Mouse (Mus musculus) MEL (cell line): ENCODE data around the gene Zcchc14. TPM values are rescaled to one million over a fixed set of nuclear protein-coding genes. Genes with fewer than 3 reads are reported as not detected.

Experiments
- DNase-seq: peaks from one replicate; pipeline ENCODE4 v3.0.0; 2011; ENCODE audit warnings: low read depth, low spot score
- H3K27ac ChIP-seq: 2 replicates; pipeline ENCODE4 v1.5.1; 2012; ENCODE audit warnings: low read depth, mild to moderate bottlenecking, control low read depth, low read length, moderate library complexity; ENCODE audit not compliant: control insufficient read depth
- H3K27me3 ChIP-seq, 2 experiments: fragments of 150-350 bp in 1 of 2; sonication (generic) in 1 of 2; 2 replicates each; pipeline ENCODE4 v1.6.1; 2012; ENCODE audit warnings: low read length in 2 of 2, mild to moderate bottlenecking in 2 of 2, improper control_type of control experiment in 1 of 2, moderate library complexity in 1 of 2; ENCODE audit not compliant: insufficient read depth in 2 of 2, control insufficient read depth in 1 of 2
- H3K36me3 ChIP-seq, 2 experiments: 2 replicates each; pipeline ENCODE4 v1.6.1; 2012 to 2014; ENCODE audit warnings: low read length in 2 of 2, improper control_type of control experiment in 1 of 2, inconsistent platforms in 1 of 2, mild to moderate bottlenecking in 1 of 2; ENCODE audit not compliant: insufficient read depth in 2 of 2, control insufficient read depth in 1 of 2
- H3K4me1 ChIP-seq, 2 experiments: fragments of 150-350 bp in 1 of 2; sonication (generic) in 1 of 2; 2 replicates each; pipeline ENCODE4 v1.6.1; 2012; ENCODE audit warnings: low read length in 2 of 2, improper control_type of control experiment in 1 of 2, mild to moderate bottlenecking in 1 of 2; ENCODE audit not compliant: insufficient read depth in 2 of 2, control insufficient read depth in 1 of 2
- H3K4me3 ChIP-seq, 2 experiments: fragments of 150-350 bp in 1 of 2; sonication (generic) in 1 of 2; 2 replicates each; pipeline ENCODE4 v1.5.1; 2012; ENCODE audit warnings: low read depth in 2 of 2, low read length in 2 of 2, mild to moderate bottlenecking in 2 of 2, moderate library complexity in 2 of 2, control low read depth in 1 of 2, improper control_type of control experiment in 1 of 2; ENCODE audit not compliant: control insufficient read depth in 1 of 2, insufficient read depth in 1 of 2
- H3K79me2 ChIP-seq: 2 replicates; pipeline ENCODE4 v1.6.1; 2012; ENCODE audit warnings: mild to moderate bottlenecking, low read length, moderate library complexity; ENCODE audit not compliant: control insufficient read depth, poor library complexity, insufficient read depth
- H3K9ac ChIP-seq: 2 replicates; pipeline ENCODE4 v1.6.1; 2012; ENCODE audit warnings: low read depth, mild to moderate bottlenecking, control low read depth, low read length, moderate library complexity; ENCODE audit not compliant: control insufficient read depth, poor library complexity, severe bottlenecking
- H3K9me3 ChIP-seq: fragments of 150-350 bp; sonication (generic); replicated peaks from 2 replicates; pipeline ENCODE4 v1.6.1; 2012; ENCODE audit warnings: mild to moderate bottlenecking, low read length, improper control_type of control experiment, moderate library complexity; ENCODE audit not compliant: insufficient read depth
- BHLHE40 ChIP-seq: IDR thresholded peaks from 2 replicates; pipeline ENCODE4 v1.6.1; 2012; ENCODE audit warnings: low read depth, mild to moderate bottlenecking, inconsistent platforms, low read length, improper control_type of control experiment, borderline replicate concordance
- CHD1 ChIP-seq: IDR thresholded peaks from 2 replicates; pipeline ENCODE4 v1.6.1; 2012; ENCODE audit warnings: low read depth, mild to moderate bottlenecking, inconsistent platforms, low read length, improper control_type of control experiment
- E2F4 ChIP-seq: IDR thresholded peaks from 2 replicates; pipeline ENCODE4 v1.6.1; 2011; ENCODE audit warnings: low read depth, low read length, improper control_type of control experiment, borderline replicate concordance
- ELF1 ChIP-seq: IDR thresholded peaks from 2 replicates; pipeline ENCODE4 v1.6.1; 2014; ENCODE audit warnings: low read depth, mild to moderate bottlenecking, inconsistent platforms, low read length, improper control_type of control experiment, moderate library complexity
- EP300 ChIP-seq, 2 experiments: IDR thresholded peaks; 2 replicates each; pipeline ENCODE4 v1.6.1; 2011; ENCODE audit warnings: improper control_type of control experiment in 2 of 2, low read length in 2 of 2, low read depth in 1 of 2, mild to moderate bottlenecking in 1 of 2
- ETS1 ChIP-seq: IDR thresholded peaks from 2 replicates; pipeline ENCODE4 v1.6.1; 2012; ENCODE audit warnings: low read depth, mild to moderate bottlenecking, inconsistent platforms, low read length, improper control_type of control experiment, moderate library complexity
- GABPA ChIP-seq: IDR thresholded peaks from 2 replicates; pipeline ENCODE4 v1.6.1; 2012; ENCODE audit warnings: low read depth, mild to moderate bottlenecking, inconsistent platforms, low read length, improper control_type of control experiment, moderate library complexity
- GATA1 ChIP-seq: IDR thresholded peaks from 2 replicates; pipeline ENCODE4 v1.6.1; 2011; ENCODE audit warnings: low read depth, low read length, improper control_type of control experiment
- HCFC1 ChIP-seq: IDR thresholded peaks from 2 replicates; pipeline ENCODE4 v1.6.1; 2012; ENCODE audit warnings: low read depth, mild to moderate bottlenecking, inconsistent platforms, low read length, improper control_type of control experiment, moderate library complexity
- MAFK ChIP-seq: IDR thresholded peaks from 2 replicates; pipeline ENCODE4 v1.6.1; 2011; ENCODE audit warnings: low read depth, mild to moderate bottlenecking, low read length, improper control_type of control experiment, borderline replicate concordance
- MAX ChIP-seq: IDR thresholded peaks from 2 replicates; pipeline ENCODE4 v1.6.1; 2011; ENCODE audit warnings: low read length, improper control_type of control experiment
- MXI1 ChIP-seq: IDR thresholded peaks from 2 replicates; pipeline ENCODE4 v1.6.1; 2011; ENCODE audit warnings: mild to moderate bottlenecking, low read depth, low read length, improper control_type of control experiment
- MYB ChIP-seq: IDR thresholded peaks from 2 replicates; pipeline ENCODE4 v1.6.1; 2011; ENCODE audit warnings: mild to moderate bottlenecking, low read depth, low read length, improper control_type of control experiment
- MYC ChIP-seq: IDR thresholded peaks from 2 replicates; pipeline ENCODE4 v1.6.1; 2011; ENCODE audit warnings: low read depth, mild to moderate bottlenecking, low read length, improper control_type of control experiment, moderate library complexity
- NELFE ChIP-seq: IDR thresholded peaks from 2 replicates; pipeline ENCODE4 v1.6.1; 2011; ENCODE audit warnings: low read depth, low read length, improper control_type of control experiment
- NRF1 ChIP-seq: IDR thresholded peaks from 2 replicates; pipeline ENCODE4 v1.6.1; 2014; ENCODE audit warnings: low read depth, mild to moderate bottlenecking, inconsistent platforms, low read length, improper control_type of control experiment, moderate library complexity; ENCODE audit not compliant: poor library complexity, insufficient read depth, severe bottlenecking
- POLR2AphosphoS2 ChIP-seq: IDR thresholded peaks from 2 replicates; pipeline ENCODE4 v1.6.1; 2011; ENCODE audit warnings: low read length, improper control_type of control experiment
- POLR2AphosphoS5 ChIP-seq: IDR thresholded peaks from 2 replicates; pipeline ENCODE4 v1.6.1; 2012; ENCODE audit warnings: low read depth, borderline replicate concordance, mild to moderate bottlenecking, inconsistent platforms, low read length, moderate library complexity, mixed read lengths
- RAD21 ChIP-seq: IDR thresholded peaks from 2 replicates; pipeline ENCODE4 v1.6.1; 2011; ENCODE audit warnings: mild to moderate bottlenecking, low read depth, low read length, improper control_type of control experiment
- SIN3A ChIP-seq: IDR thresholded peaks from 2 replicates; pipeline ENCODE4 v1.6.1; 2012; ENCODE audit warnings: low read length, improper control_type of control experiment, inconsistent platforms
- TAL1 ChIP-seq: IDR thresholded peaks from 2 replicates; pipeline ENCODE4 v1.6.1; 2012; ENCODE audit warnings: mild to moderate bottlenecking, inconsistent platforms, low read length, moderate library complexity, mixed read lengths
- TCF12 ChIP-seq: IDR thresholded peaks from 2 replicates; pipeline ENCODE4 v1.6.1; 2014; ENCODE audit warnings: low read depth, mild to moderate bottlenecking, inconsistent platforms, low read length, improper control_type of control experiment, moderate library complexity
- USF2 ChIP-seq, 2 experiments: IDR thresholded peaks; 2 replicates each; pipeline ENCODE4 v1.6.1; 2011 to 2012; ENCODE audit warnings: improper control_type of control experiment in 2 of 2, low read length in 2 of 2, borderline replicate concordance in 1 of 2, inconsistent platforms in 1 of 2, low read depth in 1 of 2, mild to moderate bottlenecking in 1 of 2; ENCODE audit not compliant: insufficient read depth in 1 of 2
- ZC3H11A ChIP-seq: IDR thresholded peaks from 2 replicates; pipeline ENCODE4 v1.6.1; 2012; ENCODE audit warnings: low read depth, mild to moderate bottlenecking, inconsistent platforms, low read length, improper control_type of control experiment
- ZKSCAN1 ChIP-seq: IDR thresholded peaks from 2 replicates; pipeline ENCODE4 v1.6.1; 2012; ENCODE audit warnings: low read depth, mild to moderate bottlenecking, inconsistent platforms, low read length, improper control_type of control experiment, moderate library complexity
- ZMIZ1 ChIP-seq: IDR thresholded peaks from 2 replicates; pipeline ENCODE4 v1.6.1; 2012; ENCODE audit warnings: low read depth, mild to moderate bottlenecking, inconsistent platforms, low read length, improper control_type of control experiment, moderate library complexity
- polyA plus RNA-seq, 2 experiments: library from polyadenylated mRNA; stranded (reverse) in 1 of 2; unstranded in 1 of 2; fragments of >175 nt in 1 of 2; fragments of >200 nt in 1 of 2; gene quantifications; 2 replicates each; pipeline versions ENCODE4 v1.2.1 to v1.2.4; 2012; ENCODE audit warnings: low replicate concordance in 2 of 2, low read depth in 1 of 2; ENCODE audit not compliant: insufficient read length in 2 of 2, insufficient read depth in 1 of 2, missing spikeins in 1 of 2
- total RNA-seq: library from RNA; depleted of rRNA; stranded (reverse); fragments of 300-350 nt; gene quantifications from 2 replicates; pipeline ENCODE4 v1.2.3, GENCODE M21; 2012

The Zcchc14 gene
- total and polyA plus RNA-seq, 3 experiments = 0.04 to 0.11 TPM; not detected in 1

GRCm38 (mm10) chr8:121613419-121613818, 39.3 kb downstream of the Zcchc14 start:
- Histone ChIP-seq H3K27ac (no peak overlapping the region), H3K27me3 (no peaks in the 10 kb centered on the region), H3K36me3 (no peaks in the 10 kb centered on the region)
- TF ChIP-seq POLR2AphosphoS5 = no peak
- TF ChIP-seq NELFE = no peak
- TF ChIP-seq EP300 (IDR thresholded peaks at IDR 0.05; ENCODE audit: low read depth in 1 of 2, low read length in 2 of 2) = no peak
- no peak for TF ChIP-seq MAFK
- no peak for TF ChIP-seq TAL1
- TF ChIP-seq USF2 (IDR thresholded peaks at IDR 0.05; ENCODE audit: borderline replicate concordance in 1 of 2, insufficient read depth in 1 of 2, low read depth in 1 of 2, low read length in 2 of 2) = no peak
- no peak for TF ChIP-seq CHD1
- TF ChIP-seq MYB = no peak
- no peak for TF ChIP-seq MXI1
- no peak for TF ChIP-seq MYC
- no peak for TF ChIP-seq ZC3H11A
- no peak for TF ChIP-seq ZMIZ1
- no peak for TF ChIP-seq ETS1
- TF ChIP-seq GABPA = no peak
- no peak for TF ChIP-seq SIN3A
- TF ChIP-seq E2F4 = no peak
- no peak for TF ChIP-seq TCF12
- no peak for TF ChIP-seq RAD21
- TF ChIP-seq, all 39 proteins: peak for 0
- Histone ChIP-seq H3K9ac (no peak overlapping the region), H3K9me3 (no peaks in the 10 kb centered on the region), H3K4me3 (no peak overlapping the region), H3K4me1 (no peaks in the 10 kb centered on the region), H3K79me2 (no peaks in the 10 kb centered on the region)
- no peak for DNase-seq

GRCm38 (mm10) chr8:121609916-121610315, 42.8 kb downstream of the Zcchc14 start:
- no peaks in the 10 kb centered on the region for H3K79me2 ChIP-seq
- DNase-seq = no peak
- no peaks in the 10 kb centered on the region for H3K4me1 ChIP-seq
- H3K9ac ChIP-seq = no peak overlapping the region
- TF ChIP-seq GATA1 = no peak
- no peak for TF ChIP-seq NRF1
- TF ChIP-seq GABPA = no peak
- TF ChIP-seq ELF1 = no peak
- TF ChIP-seq HCFC1 = no peak
- TF ChIP-seq BHLHE40 = no peak
- TF ChIP-seq CHD1 = no peak
- no peak for TF ChIP-seq POLR2AphosphoS2
- TF ChIP-seq E2F4 = no peak
- no peak for TF ChIP-seq ZMIZ1
- no peak for TF ChIP-seq ZKSCAN1
- no peak for TF ChIP-seq MAX
- TF ChIP-seq, all 39 proteins: peak for 0
- Histone ChIP-seq H3K36me3 (no peaks in the 10 kb centered on the region), H3K27ac (no peak overlapping the region), H3K9me3 (no peaks in the 10 kb centered on the region), H3K27me3 (no peaks in the 10 kb centered on the region), H3K4me3 (no peak overlapping the region)
